Mouse (Mus musculus) megakaryocyte, embryonic 14.5 days (primary cell): ENCODE measurements around the gene Dnm1l.

Source experiments
- FLI1 ChIP-seq: IDR thresholded peaks from 2 replicates; pipeline ENCODE4 v1.6.1; 2012; ENCODE audit warnings: low read length, inconsistent platforms, mixed read lengths
- GATA1 ChIP-seq: IDR thresholded peaks from 3 replicates; pipeline ENCODE4 v1.6.1; 2012; ENCODE audit warnings: mixed read lengths, low read length, inconsistent platforms, borderline replicate concordance

- TF ChIP-seq GATA1 (no peak), FLI1 (no peak)
These were observed 47.4 kb downstream of the Dnm1l start for GRCm38 (mm10) chr16:16311319-16311718.
